Mouse (Mus musculus) central nervous system, embryonic 18 days (tissue): ENCODE measurements around the gene Olfr1340. TPM values are rescaled to one million over a fixed set of nuclear protein-coding genes. Genes with fewer than 3 reads are reported as not detected.

ENCODE experiments used
- polyA plus RNA-seq: library from polyadenylated mRNA; depleted of rRNA; stranded (reverse); fragments of >200 nt; gene quantifications from 2 replicates; pipeline ENCODE4 v1.2.3, GENCODE M21; 2012; rRNA removed

The Olfr1340 gene
- not detected in 2 replicates for polyA plus RNA-seq

GRCm38 (mm10) chr4:118719838-118720237 lies at the start of gene Olfr1340:
Gene Olfr1340 (plus strand): TSS chr4:118720138.

GRCm38 (mm10) chr4:118692412-118692973 lies 27.4 kb upstream of the Olfr1340 start, which contains the start of gene Olfr1342:
Gene Olfr1342 (minus strand): TSS chr4:118692756.

GRCm38 (mm10) chr4:118703223-118703622 lies 16.7 kb upstream of the Olfr1340 start, which contains the start of gene Olfr1341:
Gene Olfr1341 (plus strand): TSS chr4:118703523.

GRCm38 (mm10) chr4:118731875-118732274 lies 11.9 kb downstream of the Olfr1340 start, which contains the start of gene Olfr1339:
Gene Olfr1339 (plus strand): TSS chr4:118732175.

GRCm38 (mm10) chr4:118758637-118759036 lies 38.7 kb downstream of the Olfr1340 start, which contains the start of gene Olfr1338:
Gene Olfr1338 (minus strand): TSS chr4:118758737.

Other genes starting within 250 kb of the Olfr1340 start
- gene Tie1, start 230.1 kb upstream of the Olfr1340 start, polyA plus RNA-seq, result 12.6 and 13.4 TPM in 2 replicates
- gene 2610528J11Rik, start 193.1 kb upstream of the Olfr1340 start, polyA plus RNA-seq, result 0.05 and 0.34 TPM in 2 replicates
- 0.45 and 0.92 TPM in 2 replicates for gene Tmem125, start 176.1 kb upstream of the Olfr1340 start, polyA plus RNA-seq
- gene Cfap57, start 99.4 kb upstream of the Olfr1340 start, polyA plus RNA-seq, result 0.92 and 1.3 TPM in 2 replicates
- 88.1 and 94.5 TPM in 2 replicates for gene Ebna1bp2, start 99.3 kb upstream of the Olfr1340 start, polyA plus RNA-seq
- gene Olfr62, start 61.2 kb upstream of the Olfr1340 start, polyA plus RNA-seq, result not detected in 2 replicates
- gene Olfr1342, start 27.4 kb upstream of the Olfr1340 start, polyA plus RNA-seq, result 0.01 and 0.08 TPM in 2 replicates
- not detected in 2 replicates for gene Olfr1341, start 16.6 kb upstream of the Olfr1340 start, polyA plus RNA-seq
- gene Olfr1339, start 12.0 kb downstream of the Olfr1340 start, polyA plus RNA-seq, result not detected in 2 replicates
- not detected in 2 replicates for gene Olfr1338, start 38.6 kb downstream of the Olfr1340 start, polyA plus RNA-seq
- gene Olfr1337, start 62.4 kb downstream of the Olfr1340 start, polyA plus RNA-seq, result not detected in 2 replicates
- gene Olfr1335, start 89.8 kb downstream of the Olfr1340 start, polyA plus RNA-seq, result not detected in 2 replicates
- gene Olfr1333, start 116.1 kb downstream of the Olfr1340 start, polyA plus RNA-seq, result not detected in 2 replicates
- gene Olfr1331, start 144.5 kb downstream of the Olfr1340 start, polyA plus RNA-seq, result not detected in 2 replicates
- not detected in 2 replicates for gene Olfr1330, start 168.5 kb downstream of the Olfr1340 start, polyA plus RNA-seq
- gene Olfr1329, start 197.3 kb downstream of the Olfr1340 start, polyA plus RNA-seq, result not detected in 2 replicates
- gene Olfr1328, start 218.5 kb downstream of the Olfr1340 start, polyA plus RNA-seq, result not detected in 2 replicates
- gene Lao1, start 241.4 kb downstream of the Olfr1340 start, polyA plus RNA-seq, result 0.14 and 0.15 TPM in 2 replicates